Mouse (Mus musculus) heart, embryonic 10.5 days (tissue): ENCODE data around the gene Cish. TPM values are rescaled to one million over a fixed set of nuclear protein-coding genes. Genes with fewer than 3 reads are reported as not detected.

Experiments
- DNase-seq: peaks from one replicate; pipeline ENCODE4 v3.0.0-alpha.2; 2017; ENCODE audit warnings: low spot score
- H3K27ac ChIP-seq: fragments of 300-500 bp; sonication (generic); 2 replicates; pipeline ENCODE4 v1.5.1; 2016; ENCODE audit warnings: mild to moderate bottlenecking
- H3K27me3 ChIP-seq: fragments of 300-500 bp; sonication (generic); 2 replicates; pipeline ENCODE4 v1.6.1; 2016; ENCODE audit warnings: mild to moderate bottlenecking; ENCODE audit not compliant: poor library complexity, insufficient read depth, severe bottlenecking
- H3K36me3 ChIP-seq: fragments of 300-500 bp; sonication (generic); 2 replicates; pipeline ENCODE4 v1.6.1; 2016; ENCODE audit warnings: mild to moderate bottlenecking, moderate library complexity
- H3K4me1 ChIP-seq: fragments of 300-500 bp; sonication (generic); 2 replicates; pipeline ENCODE4 v1.6.1; 2016; ENCODE audit warnings: mild to moderate bottlenecking
- H3K4me3 ChIP-seq: fragments of 300-500 bp; sonication (generic); 2 replicates; pipeline ENCODE4 v1.5.1; 2016; ENCODE audit warnings: mild to moderate bottlenecking, moderate library complexity
- H3K9me3 ChIP-seq: fragments of 300-500 bp; sonication (generic); 2 replicates; pipeline ENCODE4 v1.6.1; 2016; ENCODE audit warnings: mild to moderate bottlenecking, moderate library complexity
- WGBS: fragments of 180-500 bp; shearing (Covaris S2); methylation state at CpG from one replicate; pipeline ENCODE4 v1.1.7; 2016; 5-methylcytosine and 5-hydroxymethylcytosine counted together
- polyA plus RNA-seq: library from polyadenylated mRNA; unstranded; fragments of >200 nt; fragmentation: Nextera tagmentation; extraction: Ambion mirVana; gene quantifications from 2 replicates; pipeline ENCODE4 v1.2.1, GENCODE M21; 2016

The Cish gene
- polyA plus RNA-seq, 1 experiment from 2014 or later = 9.4 TPM

GRCm38 (mm10) chr9:107335909-107336308 lies 40.1 kb downstream of the Cish start:
- Histone ChIP-seq H3K36me3 (peaks cover 13% of the 10 kb centered on the region; the same call in 1 of the 2 replicates), H3K4me3 (no peak overlapping the region), H3K4me1 (peaks cover 15% of the 10 kb centered on the region), H3K27ac (no peak overlapping the region), H3K27me3 (no peaks in the 10 kb centered on the region; the same call in 1 of the 2 replicates), H3K9me3 (no peaks in the 10 kb centered on the region)
- DNase-seq = peak; percentile 90
- 10% methylated on average over 5 of the region's 5 CpGs for WGBS

- Histone ChIP-seq H3K4me1 (peaks cover 17% of the 10 kb centered on the region), H3K36me3 (peaks cover 13% of the 10 kb centered on the region; the same call in 1 of the 2 replicates)
Measured at GRCm38 (mm10) chr9:107336386-107336785, 40.6 kb downstream of the Cish start.

GRCm38 (mm10) chr9:107338172-107338883 lies 42.5 kb downstream of the Cish start, which contains the start of gene Hemk1:
Gene Hemk1 (minus strand): TSS chr9:107338350.
- peak within 1 kb of the TSS; percentile 72 for H3K4me3 ChIP-seq
- 0 out of 2 replicates have a peak, but pooled peaks cover 4% of the 10 kb centered on the region for H3K36me3 ChIP-seq
- no peaks in the 10 kb centered on the region for H3K9me3 ChIP-seq
- peaks cover 23% of the 10 kb centered on the region for H3K27me3 ChIP-seq
- WGBS = 5% methylated on average over 30 of the region's 30 CpGs
- H3K4me1 ChIP-seq = peaks cover 17% of the 10 kb centered on the region
- peak within 1 kb of the TSS; percentile 88 for H3K27ac ChIP-seq
- DNase-seq = peak; percentile 90

More at GRCm38 (mm10) chr9:107336386-107336785, 40.6 kb downstream of the Cish start:
- Histone ChIP-seq H3K27ac (no peak overlapping the region), H3K27me3 (peaks cover 4% of the 10 kb centered on the region), H3K4me3 (no peak overlapping the region), H3K9me3 (no peaks in the 10 kb centered on the region)
- no peak for DNase-seq
- 83% methylated on average over 6 of the region's 6 CpGs for WGBS

- Histone ChIP-seq H3K9me3 (no peaks in the 10 kb centered on the region), H3K4me3 (peak within 1 kb of the TSS; percentile 82), H3K36me3 (no peaks in the 10 kb centered on the region), H3K27me3 (peaks cover 34% of the 10 kb centered on the region), H3K4me1 (peaks cover 17% of the 10 kb centered on the region), H3K27ac (peak within 1 kb of the TSS; percentile 82)
- under 1% methylated on average over 34 of the region's 34 CpGs for WGBS
- DNase-seq = peak; percentile 95
Measured at GRCm38 (mm10) chr9:107340267-107340859, 44.5 kb downstream of the Cish start, which contains the start of gene 6430571L13Rik. Gene 6430571L13Rik (plus strand): TSS chr9:107340602.

- Histone ChIP-seq H3K27ac (peak overlapping the region; percentile 82; the same call in 1 of the 2 replicates), H3K27me3 (peaks cover 35% of the 10 kb centered on the region), H3K4me1 (peaks cover 17% of the 10 kb centered on the region), H3K36me3 (no peaks in the 10 kb centered on the region), H3K9me3 (no peaks in the 10 kb centered on the region), H3K4me3 (peak overlapping the region; percentile 82)
- no peak for DNase-seq
- WGBS = 53% methylated on average over 12 of the region's 12 CpGs
Measured at GRCm38 (mm10) chr9:107340911-107341645, 45.3 kb downstream of the Cish start.

GRCm38 (mm10) chr9:107342201-107342709 lies 46.4 kb downstream of the Cish start:
- H3K36me3 ChIP-seq = no peaks in the 10 kb centered on the region
- H3K4me3 ChIP-seq = no peak overlapping the region
- WGBS = 82% methylated on average over 11 of the region's 11 CpGs
- DNase-seq = no peak
- peaks cover 42% of the 10 kb centered on the region for H3K27me3 ChIP-seq
- H3K27ac ChIP-seq = no peak overlapping the region
- no peaks in the 10 kb centered on the region for H3K9me3 ChIP-seq
- peaks cover 14% of the 10 kb centered on the region for H3K4me1 ChIP-seq

GRCm38 (mm10) chr9:107343146-107343943 lies 47.5 kb downstream of the Cish start:
- peaks cover 10% of the 10 kb centered on the region for H3K4me1 ChIP-seq
- no peak for DNase-seq
- 69% methylated on average over 8 of the region's 8 CpGs for WGBS
- H3K36me3 ChIP-seq = no peaks in the 10 kb centered on the region
- peaks cover 42% of the 10 kb centered on the region for H3K27me3 ChIP-seq
- no peak overlapping the region for H3K27ac ChIP-seq
- H3K9me3 ChIP-seq = no peaks in the 10 kb centered on the region
- H3K4me3 ChIP-seq = no peak overlapping the region

GRCm38 (mm10) chr9:107344027-107344426 lies 48.2 kb downstream of the Cish start:
- Histone ChIP-seq H3K4me3 (no peak overlapping the region), H3K9me3 (no peaks in the 10 kb centered on the region), H3K27ac (no peak overlapping the region), H3K36me3 (no peaks in the 10 kb centered on the region), H3K4me1 (peaks cover 4% of the 10 kb centered on the region), H3K27me3 (peaks cover 42% of the 10 kb centered on the region)
- WGBS = 61% methylated on average over 6 of the region's 6 CpGs
- no peak for DNase-seq

GRCm38 (mm10) chr9:107346081-107346480 lies 50.3 kb downstream of the Cish start:
- H3K9me3 ChIP-seq = no peaks in the 10 kb centered on the region
- no peak overlapping the region for H3K4me3 ChIP-seq
- H3K27ac ChIP-seq = no peak overlapping the region
- no peaks in the 10 kb centered on the region for H3K36me3 ChIP-seq
- peaks cover under 1% of the 10 kb centered on the region; the same call in 1 of the 2 replicates for H3K4me1 ChIP-seq
- no peak for DNase-seq
- peaks cover 53% of the 10 kb centered on the region for H3K27me3 ChIP-seq
- 84% methylated on average over 8 of the region's 8 CpGs for WGBS

- Histone ChIP-seq H3K4me1 (no peaks in the 10 kb centered on the region), H3K36me3 (no peaks in the 10 kb centered on the region), H3K4me3 (no peak overlapping the region), H3K27ac (no peak overlapping the region), H3K9me3 (no peaks in the 10 kb centered on the region), H3K27me3 (peaks cover 40% of the 10 kb centered on the region)
- WGBS = 77% methylated on average over 9 of the region's 9 CpGs
- no peak for DNase-seq
Measured at GRCm38 (mm10) chr9:107347586-107348183, 51.9 kb downstream of the Cish start.

GRCm38 (mm10) chr9:107349321-107349720 lies 53.5 kb downstream of the Cish start:
- Histone ChIP-seq H3K27ac (no peak overlapping the region), H3K36me3 (no peaks in the 10 kb centered on the region), H3K9me3 (no peaks in the 10 kb centered on the region), H3K4me3 (no peak overlapping the region), H3K4me1 (no peaks in the 10 kb centered on the region), H3K27me3 (peaks cover 39% of the 10 kb centered on the region)
- WGBS = 55% methylated on average over 7 of the region's 7 CpGs
- no peak for DNase-seq
